Mouse (Mus musculus): ENCODE measurements around the gene Tox2.

Gene Tox2

GRCm38 (mm10) chr2:163202884-163203634, at the start of gene Tox2:
Gene Tox2 (plus strand): TSS chr2:163203125.
- peak; percentile 47 to 52 for DNase-seq

GRCm38 (mm10) chr2:163154673-163155072, 48.3 kb upstream of the Tox2 start:
- no peak for DNase-seq

GRCm38 (mm10) chr2:163158979-163159378, 43.9 kb upstream of the Tox2 start:
- no peak for DNase-seq

GRCm38 (mm10) chr2:163164461-163164990, 38.4 kb upstream of the Tox2 start:
- no peak for DNase-seq

- no peak for DNase-seq
Measured at GRCm38 (mm10) chr2:163166067-163166805, 36.7 kb upstream of the Tox2 start.

GRCm38 (mm10) chr2:163171891-163172290, 31.0 kb upstream of the Tox2 start:
- DNase-seq: no peak

GRCm38 (mm10) chr2:163174066-163174465, 28.9 kb upstream of the Tox2 start:
- DNase-seq: no peak

- no peak for DNase-seq
Measured at GRCm38 (mm10) chr2:163175831-163176230, 27.1 kb upstream of the Tox2 start.

GRCm38 (mm10) chr2:163176502-163176901, 26.4 kb upstream of the Tox2 start:
- no peak for DNase-seq

GRCm38 (mm10) chr2:163187552-163187951, 15.4 kb upstream of the Tox2 start:
- DNase-seq: no peak

GRCm38 (mm10) chr2:163189596-163189995, 13.3 kb upstream of the Tox2 start:
- DNase-seq: no peak

GRCm38 (mm10) chr2:163190004-163190441, 12.9 kb upstream of the Tox2 start:
- no peak for DNase-seq

GRCm38 (mm10) chr2:163192485-163192884, 10.4 kb upstream of the Tox2 start:
- DNase-seq: no peak

- no peak for DNase-seq
Measured at GRCm38 (mm10) chr2:163194015-163194414, 8.9 kb upstream of the Tox2 start.

- no peak for DNase-seq
Measured at GRCm38 (mm10) chr2:163194543-163194942, 8.4 kb upstream of the Tox2 start.

- DNase-seq: no peak
Measured at GRCm38 (mm10) chr2:163195106-163195833, 7.7 kb upstream of the Tox2 start.

- DNase-seq: no peak
Measured at GRCm38 (mm10) chr2:163195834-163196145, 7.1 kb upstream of the Tox2 start.

GRCm38 (mm10) chr2:163201897-163202296, 1.0 kb upstream of the Tox2 start:
- no peak for DNase-seq

- no peak for DNase-seq
Measured at GRCm38 (mm10) chr2:163202553-163202883, 407 bp upstream of the Tox2 start.

- no peak for DNase-seq
Measured at GRCm38 (mm10) chr2:163203635-163204547, 966 bp downstream of the Tox2 start.

- DNase-seq: no peak
Measured at GRCm38 (mm10) chr2:163204548-163205261, 1.8 kb downstream of the Tox2 start.

- no peak for DNase-seq
Measured at GRCm38 (mm10) chr2:163205262-163205647, 2.3 kb downstream of the Tox2 start.

Data from thymus, adult 18-20 months (tissue).